Mouse (Mus musculus): ENCODE data around the gene Nisch. TPM values are rescaled to one million over a fixed set of nuclear protein-coding genes. Genes with fewer than 3 reads are reported as not detected.

The Nisch gene
- total and polyA plus RNA-seq, 3 experiments, result 46.3 to 180 (median 85.2) TPM

- Histone ChIP-seq H3K4me2 (ENCODE audit: insufficient read depth, low read depth, poor library complexity, severe bottlenecking) (no peak overlapping the region), H3K9ac (ENCODE audit: insufficient read depth, low read depth) (no peak overlapping the region), H3K36me3 (replicated peaks in 1 of 2; ENCODE audit: control insufficient read depth in 1 of 2, insufficient read depth in 1 of 2, low read length in 1 of 2) (peaks cover 0 to 22% of the 10 kb centered on the region in 2 experiments), H3K9me3 (replicated peaks; ENCODE audit: low read length) (no peaks in the 10 kb centered on the region), H3K79me2 (replicated peaks; ENCODE audit: control insufficient read depth, extremely low read depth, insufficient read depth, poor library complexity, severe bottlenecking) (no peaks in the 10 kb centered on the region), H3K27me3 (replicated peaks) (no peaks in the 10 kb centered on the region), H3K4me1 (ENCODE audit: control insufficient read depth in 1 of 2, insufficient read depth in 2 of 2) (peaks cover 23 to 59% of the 10 kb centered on the region in 2 experiments), H3K27ac (ENCODE audit: insufficient read depth, low read depth) (no peak overlapping the region), H3K4me3 (replicated peaks in 1 of 3; ENCODE audit: low read depth in 2 of 3, low read length in 2 of 3, poor library complexity in 1 of 3) (no peak overlapping the region)
- TF ChIP-seq SIN3A (IDR thresholded peaks at IDR 0.05; ENCODE audit: low read length) (no peak), E2F4 (IDR thresholded peaks at IDR 0.05; ENCODE audit: insufficient replicate concordance, low read depth, low read length) (no peak), KAT2A (IDR thresholded peaks at IDR 0.05; ENCODE audit: insufficient replicate concordance, low read length) (no peak), MXI1 (IDR thresholded peaks at IDR 0.05; ENCODE audit: low read depth, low read length) (no peak), CHD1 (IDR thresholded peaks at IDR 0.05; ENCODE audit: low read depth, low read length) (no peak), GABPA (IDR thresholded peaks at IDR 0.05; ENCODE audit: insufficient replicate concordance, low read depth, low read length) (no peak), SMC3 (IDR thresholded peaks at IDR 0.05; ENCODE audit: low read depth, low read length) (no peak), NELFE (IDR thresholded peaks at IDR 0.05; ENCODE audit: low read depth, low read length) (no peak), ELF1 (IDR thresholded peaks at IDR 0.05; ENCODE audit: low read depth, low read length) (no peak), POLR2A (IDR thresholded peaks at IDR 0.05; ENCODE audit: low read depth, low read length) (no peak), ZMIZ1 (IDR thresholded peaks at IDR 0.05; ENCODE audit: low read depth, low read length) (no peak), TBP (conservative IDR thresholded peaks at IDR 0.05; ENCODE audit: low read depth, low read length) (no peak), ZC3H11A (IDR thresholded peaks at IDR 0.05; ENCODE audit: low read depth, low read length) (no peak), ZKSCAN1 (IDR thresholded peaks at IDR 0.05; ENCODE audit: borderline replicate concordance, low read depth, low read length) (no peak), USF2 (conservative IDR thresholded peaks at IDR 0.05; ENCODE audit: low read depth, low read length) (no peak), MAZ (IDR thresholded peaks at IDR 0.05; ENCODE audit: low read depth, low read length) (no peak), JUND (conservative IDR thresholded peaks at IDR 0.05; ENCODE audit: low read depth, low read length) (no peak)
- in situ Hi-C loops (cut with MboI; ENCODE audit: low pct_ligation_motif_present, low pct_unique_long_range_greater_than_20kb, low sequenced_read_pairs) (no loop called here), dilution Hi-C loops (cut with MboI; ENCODE audit: extremely low pct_ligation_motif_present, extremely low pct_unique_long_range_greater_than_20kb, low sequenced_read_pairs) (no loop called here)
- no peak for DNase-seq (ENCODE audit: extremely low read depth)
Measured at GRCm38 (mm10) chr14:31161191-31161590, 55.6 kb downstream of the Nisch start.

GRCm38 (mm10) chr14:31160196-31161150 lies 56.3 kb downstream of the Nisch start:
- no peak overlapping the region for H3K9ac ChIP-seq (ENCODE audit: insufficient read depth, low read depth)
- in situ Hi-C loops (cut with MboI; ENCODE audit: low pct_ligation_motif_present, low pct_unique_long_range_greater_than_20kb, low sequenced_read_pairs), result no loop called here
- peaks cover 20 to 53% of the 10 kb centered on the region in 2 experiments for H3K4me1 ChIP-seq (ENCODE audit: control insufficient read depth in 1 of 2, insufficient read depth in 2 of 2)
- H3K9me3 ChIP-seq (replicated peaks; ENCODE audit: low read length), result no peaks in the 10 kb centered on the region
- H3K27ac ChIP-seq (ENCODE audit: insufficient read depth, low read depth), result no peak overlapping the region
- H3K36me3 ChIP-seq (replicated peaks in 1 of 2; ENCODE audit: control insufficient read depth in 1 of 2, insufficient read depth in 1 of 2, low read length in 1 of 2), result peaks cover 0 to 26% of the 10 kb centered on the region in 2 experiments
- H3K4me2 ChIP-seq (ENCODE audit: insufficient read depth, low read depth, poor library complexity, severe bottlenecking), result peak overlapping the region; percentile 41
- dilution Hi-C loops (cut with MboI; ENCODE audit: extremely low pct_ligation_motif_present, extremely low pct_unique_long_range_greater_than_20kb, low sequenced_read_pairs), result no loop called here
- H3K27me3 ChIP-seq (replicated peaks), result no peaks in the 10 kb centered on the region
- TF ChIP-seq SIN3A (IDR thresholded peaks at IDR 0.05; ENCODE audit: low read length) (no peak), BHLHE40 (IDR thresholded peaks at IDR 0.05; ENCODE audit: low read depth, low read length) (peak; percentile 49), IRF4 (IDR thresholded peaks at IDR 0.05; ENCODE audit: low read depth, low read length) (no peak), MAFK (IDR thresholded peaks at IDR 0.05; ENCODE audit: insufficient replicate concordance, low read length) (no peak), MXI1 (IDR thresholded peaks at IDR 0.05; ENCODE audit: low read depth, low read length) (0 out of 2 replicates have a peak, but pooled peaks have one; percentile 44), PAX5 (IDR thresholded peaks at IDR 0.05; ENCODE audit: low read length) (no peak), MAX (IDR thresholded peaks at IDR 0.05; ENCODE audit: low read length) (peak; percentile 45)
- DNase-seq (ENCODE audit: extremely low read depth), result peak; percentile 67
- H3K4me3 ChIP-seq (replicated peaks in 1 of 3; ENCODE audit: low read depth in 2 of 3, low read length in 2 of 3, poor library complexity in 1 of 3), result peak overlapping the region; percentile 28 to 49 (median 46)
- H3K79me2 ChIP-seq (replicated peaks; ENCODE audit: control insufficient read depth, extremely low read depth, insufficient read depth, poor library complexity, severe bottlenecking), result no peaks in the 10 kb centered on the region
